Mouse (Mus musculus): ENCODE measurements at regions not wholly inside any gene's neighbourhood (a gene's known extent, or its start where the extent isn't known, plus 50 kb on each side); places are given as distances from the start of the nearest gene placed in this dataset.

- TF ChIP-seq CTCF (IDR thresholded peaks at IDR 0.05; ENCODE audit: extremely low read depth, insufficient read depth, insufficient read length, insufficient replicate concordance) (no peak), POLR2A (IDR thresholded peaks at IDR 0.05; ENCODE audit: low read depth, low read length) (no peak)
These were observed 185.7 kb upstream of the Atp5g3 start for GRCm38 (mm10) chr2:74096809-74097208.
